Mouse (Mus musculus) cerebral cortex, adult 2 months (tissue): ENCODE measurements around the gene Klf13.

Experiments
- WGBS: fragments of 180-500 bp; shearing (Covaris S2); methylation state at CpG from one replicate; pipeline ENCODE4 v1.1.7; 2018; 5-methylcytosine and 5-hydroxymethylcytosine counted together

Klf13 gene

GRCm38 (mm10) chr7:63888674-63889073 lies 50.0 kb downstream of the Klf13 start:
- 59% methylated on average over 6 of the region's 6 CpGs for WGBS

DNA sequence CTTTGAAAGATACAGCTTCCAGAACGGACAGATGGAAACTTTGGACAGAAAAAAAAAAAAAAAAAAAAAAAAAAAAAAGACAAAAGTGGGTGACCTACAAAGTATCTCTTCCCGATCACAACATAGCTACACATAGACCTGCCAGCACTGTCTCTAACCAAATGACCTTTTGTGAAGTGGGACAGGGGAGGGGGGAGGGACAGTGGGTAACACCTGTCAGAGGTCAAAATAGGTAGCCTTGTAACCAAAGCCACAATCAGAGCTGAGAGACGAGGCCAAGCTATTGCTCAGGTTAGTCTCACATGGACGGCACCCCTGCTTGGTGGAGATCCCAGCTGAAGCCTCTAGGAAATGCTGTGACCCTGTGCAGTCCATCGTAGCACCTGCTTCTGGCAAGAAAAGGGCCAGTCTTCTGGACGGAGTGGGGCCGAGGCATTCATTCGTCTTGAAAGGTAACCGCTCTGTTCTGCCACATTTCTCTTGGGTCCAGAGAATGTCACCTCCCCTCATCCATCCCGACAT lies 51.1 kb downstream of the Klf13 start:
- 76% methylated on average over 10 of the region's 10 CpGs for WGBS

GRCm38 (mm10) chr7:63887034-63887551 lies 51.6 kb downstream of the Klf13 start:
- 42% methylated on average over 8 of the region's 8 CpGs for WGBS

DNA sequence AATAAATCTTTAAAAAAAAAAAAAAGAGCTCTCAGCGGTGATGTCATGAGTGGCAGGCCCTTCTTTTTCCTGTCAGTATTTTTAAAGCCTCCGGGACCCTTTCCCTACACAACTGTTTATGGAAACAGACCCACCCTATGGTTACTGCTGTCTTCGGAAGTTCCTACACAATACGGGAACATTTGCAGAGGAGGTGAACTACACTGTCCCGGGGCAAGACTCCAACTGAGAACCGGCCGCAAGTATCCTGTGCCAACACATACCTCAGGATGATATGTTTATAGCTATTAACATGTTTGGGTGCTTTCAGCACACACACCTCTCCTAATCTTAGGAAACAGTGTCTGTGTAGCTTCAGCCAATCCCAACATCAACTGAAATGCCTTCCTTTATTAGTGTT lies 53.7 kb downstream of the Klf13 start:
- WGBS: 71% methylated on average over 7 of the region's 7 CpGs

GRCm38 (mm10) chr7:63882739-63883138 lies 56.0 kb downstream of the Klf13 start:
- WGBS: 80% methylated on average over 7 of the region's 7 CpGs

DNA sequence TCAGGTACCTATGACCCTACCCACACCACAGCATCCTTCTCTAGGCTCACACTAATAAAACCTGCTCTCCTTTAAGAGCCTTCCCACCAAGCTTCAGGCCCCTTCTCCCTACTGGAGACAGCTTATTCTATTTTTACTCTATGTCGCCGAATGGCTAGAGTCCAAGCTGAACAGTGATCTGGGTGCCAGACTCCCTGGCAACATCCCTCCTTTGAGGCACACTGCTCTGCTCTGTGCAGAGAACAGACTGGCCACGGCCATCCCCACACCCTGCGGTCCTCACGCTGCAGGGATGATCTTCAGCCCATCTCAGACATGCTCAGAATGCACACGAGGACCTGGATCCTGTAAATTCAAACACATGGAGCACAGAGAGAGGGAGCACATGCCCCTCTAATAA lies 59.1 kb downstream of the Klf13 start:
- 35% methylated on average over 6 of the region's 6 CpGs for WGBS

DNA sequence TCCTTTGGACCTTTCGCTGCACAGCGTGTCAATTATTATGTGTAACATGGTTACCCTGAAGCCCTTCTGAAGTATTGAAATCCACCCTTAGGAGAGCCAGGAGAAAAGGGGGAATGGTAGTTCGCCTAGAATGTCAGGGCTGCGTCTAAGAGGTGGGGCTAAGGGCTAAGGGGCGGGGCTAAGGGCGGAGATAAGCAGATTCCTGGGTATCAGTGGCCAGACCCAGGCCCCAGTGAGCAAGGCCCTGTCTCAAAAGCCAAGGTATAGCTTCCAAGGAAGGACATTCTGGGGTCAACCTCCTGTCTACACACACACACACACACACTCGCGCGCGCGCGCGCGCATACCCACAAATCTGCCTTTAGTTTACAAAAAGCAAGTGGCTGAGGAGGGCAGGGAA lies 61.1 kb downstream of the Klf13 start:
- WGBS: 64% methylated on average over 14 of the region's 14 CpGs

DNA sequence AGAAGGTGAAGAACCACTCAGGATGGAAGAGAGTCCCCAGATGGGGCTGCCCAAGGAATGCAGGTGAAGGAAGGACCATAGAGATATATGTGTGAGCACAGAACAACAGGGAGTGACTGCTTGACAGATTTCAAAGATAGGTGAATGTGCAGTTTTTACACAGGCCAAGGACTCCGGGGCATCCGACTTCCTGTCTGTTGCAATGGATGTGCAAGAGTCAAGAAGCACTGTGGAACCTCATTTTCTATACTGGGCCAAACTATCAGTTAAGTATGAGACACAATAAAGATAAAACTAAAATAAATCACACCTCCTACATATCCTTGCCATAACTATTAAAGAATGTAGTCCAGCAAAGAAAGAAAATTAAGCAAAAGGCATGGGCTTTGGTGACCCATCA lies 62.1 kb downstream of the Klf13 start:
- WGBS: 88% methylated on average over 2 of the region's 2 CpGs

DNA sequence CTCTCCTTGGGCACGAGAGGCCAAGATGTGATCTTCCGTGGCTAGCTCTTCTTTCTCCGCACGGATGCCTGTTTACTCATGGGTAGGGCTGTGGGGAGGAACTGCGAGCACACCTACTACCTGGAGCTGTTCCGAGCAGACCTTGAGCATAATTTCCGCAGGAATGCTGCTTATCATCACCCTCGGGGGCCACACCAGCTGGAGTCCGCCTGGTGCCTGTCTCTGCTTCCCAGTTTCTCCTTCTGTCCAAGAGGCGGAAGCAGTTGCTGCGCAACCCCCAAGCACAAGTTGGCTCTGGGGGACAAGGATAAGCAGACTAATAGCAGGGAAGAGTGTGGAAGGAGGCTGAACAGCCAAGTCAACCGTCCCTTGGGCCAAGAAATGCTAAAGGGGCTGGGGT lies 64.8 kb downstream of the Klf13 start:
- WGBS: 87% methylated on average over 12 of the region's 12 CpGs

DNA sequence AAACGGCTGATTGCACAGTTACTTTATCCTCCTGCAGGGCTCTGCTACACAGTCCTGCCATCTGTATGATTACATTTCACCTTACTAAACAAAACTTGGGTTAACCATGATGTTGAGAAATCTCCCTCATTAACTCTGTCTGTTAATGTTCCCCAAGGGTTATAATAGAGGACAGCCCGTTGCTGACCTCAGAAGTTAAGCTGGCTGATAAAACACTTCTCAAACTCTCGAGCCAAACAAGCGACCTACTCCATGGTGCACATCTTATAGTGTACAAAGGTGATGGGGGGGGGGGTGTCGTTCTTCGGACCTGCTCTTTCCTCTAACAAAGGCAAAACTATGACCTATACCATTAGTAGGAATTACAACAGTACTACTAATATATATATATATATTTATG lies 67.0 kb downstream of the Klf13 start:
- 91% methylated on average over 6 of the region's 6 CpGs for WGBS

GRCm38 (mm10) chr7:63868356-63868918 lies 70.3 kb downstream of the Klf13 start:
- 81% methylated on average over 6 of the region's 6 CpGs for WGBS

DNA sequence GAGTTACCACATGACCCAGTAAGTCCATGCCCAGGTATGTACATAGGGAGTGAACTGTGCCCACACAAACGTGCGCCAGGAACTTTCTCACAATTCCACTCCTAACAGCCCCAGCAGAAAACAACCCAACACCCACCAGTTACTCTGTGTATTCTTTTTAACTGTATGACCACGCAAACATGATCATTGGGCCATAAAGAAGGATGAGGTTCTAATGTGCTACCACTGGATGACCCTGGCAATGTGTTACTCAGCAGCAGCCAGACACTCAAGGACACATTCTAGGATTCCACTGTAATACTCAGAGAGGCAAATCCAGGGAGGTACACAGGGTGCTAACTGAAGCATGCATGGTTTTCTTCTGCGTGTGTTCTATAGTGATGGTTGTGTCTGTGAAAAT lies 72.8 kb downstream of the Klf13 start:
- WGBS: 96% methylated on average over 4 of the region's 4 CpGs

DNA sequence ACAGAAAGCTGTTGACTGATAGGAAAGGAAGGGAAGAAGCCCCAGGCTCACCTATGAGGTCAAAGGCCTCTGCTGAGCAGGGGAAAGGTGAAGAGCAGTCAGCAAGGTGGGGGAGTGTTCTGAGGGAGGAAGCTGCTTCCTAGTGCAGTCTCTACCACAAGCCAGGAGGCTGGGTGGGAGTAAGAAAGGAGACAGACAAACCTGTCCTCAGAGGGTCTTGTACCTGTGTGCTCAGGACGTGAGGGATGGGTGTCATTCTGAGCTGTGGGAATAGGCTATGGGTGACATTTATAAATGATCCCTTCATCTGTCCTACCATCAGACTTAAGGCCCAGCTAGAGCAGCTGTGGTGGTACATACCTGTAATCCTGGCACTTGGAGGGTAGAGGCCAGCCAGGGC lies 75.7 kb downstream of the Klf13 start:
- WGBS: 84% methylated on average over 1 of the region's 1 CpGs

- 92% methylated on average over 6 of the region's 6 CpGs for WGBS
These were observed 77.6 kb downstream of the Klf13 start for GRCm38 (mm10) chr7:63861123-63861522.

- WGBS: 5% methylated on average over 22 of the region's 22 CpGs
These were observed 80.1 kb downstream of the Klf13 start for GRCm38 (mm10) chr7:63858571-63859152.

- 85% methylated on average over 17 of the region's 17 CpGs for WGBS
These were observed 80.8 kb downstream of the Klf13 start for GRCm38 (mm10) chr7:63857771-63858417.

GRCm38 (mm10) chr7:63855283-63855682 lies 83.4 kb downstream of the Klf13 start:
- WGBS: 86% methylated on average over 4 of the region's 4 CpGs

- WGBS: 38% methylated on average over 7 of the region's 7 CpGs
These were observed 86.7 kb downstream of the Klf13 start for GRCm38 (mm10) chr7:63851841-63852533.
